Mouse (Mus musculus) ES-CJ7 (cell line): ENCODE data around the gene Pfn1.

ENCODE experiments used
- DNase-seq: peaks from one replicate; pipeline ENCODE4 v3.0.0; 2011; ENCODE audit warnings: low read depth, low spot score

Gene Pfn1

GRCm38 (mm10) chr11:70674501-70674900 is 20.1 kb upstream of the Pfn1 start:
- DNase-seq, result no peak

- DNase-seq, result no peak
Observed at GRCm38 (mm10) chr11:70674014-70674413, 19.6 kb upstream of the Pfn1 start.

GRCm38 (mm10) chr11:70671333-70672047 is 17.0 kb upstream of the Pfn1 start:
- no peak for DNase-seq

GRCm38 (mm10) chr11:70670483-70670882 is 16.0 kb upstream of the Pfn1 start:
- no peak for DNase-seq

GRCm38 (mm10) chr11:70669582-70670345 is 15.3 kb upstream of the Pfn1 start:
- DNase-seq, result peak; percentile 94

DNA sequence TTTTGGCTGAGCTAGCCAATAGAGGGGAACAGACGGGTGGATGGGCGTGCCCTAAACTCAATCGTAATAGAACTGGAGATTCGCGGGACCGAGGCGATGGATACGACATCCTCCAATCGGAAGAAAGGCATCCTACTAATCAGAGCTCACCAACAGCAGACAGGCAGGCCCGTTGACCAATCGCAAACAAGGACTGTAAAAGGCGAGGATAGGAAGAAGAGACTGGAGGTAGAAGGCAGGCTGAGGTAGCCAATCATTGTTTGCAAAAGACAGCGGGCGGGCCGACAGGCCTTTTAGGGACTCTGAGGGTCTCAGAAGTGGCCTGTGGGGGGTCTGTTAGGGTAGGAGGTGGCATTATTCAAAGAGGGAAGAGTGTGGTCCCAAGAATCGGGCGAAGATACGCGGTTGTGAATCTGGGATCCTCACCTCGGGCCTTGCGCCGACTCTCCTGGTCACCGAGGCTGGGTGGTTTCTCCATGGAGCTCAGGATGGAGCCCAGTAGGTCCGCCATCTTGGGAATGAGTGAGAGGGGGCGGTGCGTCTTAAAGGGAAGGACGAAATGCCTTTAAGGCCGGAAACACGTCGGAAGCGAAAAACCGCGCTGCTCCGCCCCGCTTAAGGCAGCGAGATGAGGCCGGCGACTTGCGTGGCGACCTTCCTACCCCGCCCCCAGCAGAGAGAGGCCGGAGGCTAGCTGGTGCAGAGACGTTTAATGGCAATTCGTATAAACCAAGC is 14.5 kb upstream of the Pfn1 start, which contains the start of gene Spag7:
Gene Spag7, minus strand, starts transcription at position 646 of the 735 bp plus-strand sequence.
- DNase-seq, result peak; percentile 100

- DNase-seq, result no peak
Observed at GRCm38 (mm10) chr11:70668335-70668770, 13.9 kb upstream of the Pfn1 start.

- DNase-seq, result no peak
Observed at GRCm38 (mm10) chr11:70667271-70668150, 13.1 kb upstream of the Pfn1 start.

- DNase-seq, result no peak
Observed at GRCm38 (mm10) chr11:70666687-70667086, 12.2 kb upstream of the Pfn1 start.

DNA sequence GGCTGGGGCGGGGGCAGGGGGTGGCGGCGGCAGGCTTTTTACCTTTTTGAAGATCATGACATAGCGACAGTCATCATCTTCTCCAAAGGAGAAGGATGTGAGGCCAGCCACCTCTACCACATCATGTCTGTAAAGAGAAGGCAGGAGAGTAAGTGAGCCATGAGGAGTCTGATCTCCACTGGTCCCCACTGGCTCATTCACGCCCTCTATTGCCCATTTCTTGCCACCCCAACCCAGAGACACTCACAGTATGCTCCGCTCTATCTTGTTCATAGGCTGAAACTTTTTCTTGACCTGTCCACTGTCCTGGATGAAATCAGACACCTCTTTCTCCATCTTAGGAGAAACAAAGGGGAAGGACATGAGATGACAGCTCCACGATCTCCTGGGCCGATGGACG is 10.3 kb upstream of the Pfn1 start:
- no peak for DNase-seq

DNA sequence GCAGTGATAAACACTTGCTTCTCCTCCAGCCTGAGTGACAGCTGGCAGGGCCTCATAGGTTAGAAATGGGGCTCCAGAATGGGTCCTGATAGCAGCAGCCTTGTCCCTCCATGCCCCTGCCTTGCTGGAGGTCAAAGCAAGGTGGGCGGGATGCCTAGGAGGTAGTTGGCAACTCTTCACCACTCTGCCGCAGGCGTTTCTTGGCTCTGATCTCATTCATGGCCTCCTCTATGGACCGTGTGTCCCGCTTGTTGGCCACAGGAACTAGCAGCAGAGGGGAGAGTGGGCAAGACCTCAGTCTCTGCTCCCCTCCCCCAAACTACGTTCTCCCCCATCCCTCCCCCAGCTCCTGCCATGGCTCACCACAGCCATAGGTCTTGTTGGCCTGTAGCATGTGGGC is 9.5 kb upstream of the Pfn1 start:
- no peak for DNase-seq

DNA sequence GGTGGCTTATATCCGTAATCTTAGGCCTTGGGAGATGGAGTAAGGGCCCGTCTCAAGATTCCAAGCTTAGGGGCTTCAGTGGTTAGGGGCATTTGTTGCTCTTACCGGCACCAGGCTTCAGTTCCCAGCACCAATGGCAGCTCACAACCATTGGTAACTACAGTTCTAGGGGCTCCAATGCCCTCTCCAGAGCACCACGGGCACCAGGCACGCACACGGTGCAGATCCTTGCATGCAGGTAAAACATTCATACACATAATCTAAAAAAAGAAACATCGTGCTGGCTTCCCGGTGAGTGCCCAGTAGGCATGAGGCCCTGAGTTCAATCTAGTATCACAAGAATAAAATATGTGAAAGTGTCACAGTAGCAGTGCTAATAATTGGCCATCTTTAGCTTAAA is 8.7 kb upstream of the Pfn1 start:
- no peak for DNase-seq

- DNase-seq, result no peak
Observed at GRCm38 (mm10) chr11:70660571-70660970, 6.1 kb upstream of the Pfn1 start.

- peak; percentile 44 for DNase-seq
Observed at GRCm38 (mm10) chr11:70658942-70659341, 4.5 kb upstream of the Pfn1 start.

DNA sequence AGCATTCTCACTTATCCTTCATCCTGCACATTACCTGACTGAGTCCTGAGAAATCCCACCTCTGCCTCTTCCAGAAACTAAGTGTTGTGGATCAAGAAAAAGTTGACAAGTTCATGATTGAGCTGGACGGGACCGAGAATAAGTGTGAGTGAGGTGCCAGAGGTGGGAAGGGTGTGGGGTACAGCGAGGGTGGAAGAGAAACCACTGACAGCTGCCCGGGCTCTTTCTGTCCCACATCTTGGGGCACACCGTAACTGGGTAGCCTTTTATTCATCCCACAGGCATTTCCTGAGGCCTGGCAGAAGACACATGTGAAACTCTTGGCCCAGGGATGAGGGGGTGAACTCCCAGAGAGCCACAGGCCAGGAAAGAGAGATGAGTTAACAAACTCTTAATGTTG is 4.1 kb upstream of the Pfn1 start:
- DNase-seq, result no peak

GRCm38 (mm10) chr11:70657991-70658390 is 3.5 kb upstream of the Pfn1 start:
- no peak for DNase-seq

- no peak for DNase-seq
Observed at GRCm38 (mm10) chr11:70657573-70657972, 3.1 kb upstream of the Pfn1 start.

DNA sequence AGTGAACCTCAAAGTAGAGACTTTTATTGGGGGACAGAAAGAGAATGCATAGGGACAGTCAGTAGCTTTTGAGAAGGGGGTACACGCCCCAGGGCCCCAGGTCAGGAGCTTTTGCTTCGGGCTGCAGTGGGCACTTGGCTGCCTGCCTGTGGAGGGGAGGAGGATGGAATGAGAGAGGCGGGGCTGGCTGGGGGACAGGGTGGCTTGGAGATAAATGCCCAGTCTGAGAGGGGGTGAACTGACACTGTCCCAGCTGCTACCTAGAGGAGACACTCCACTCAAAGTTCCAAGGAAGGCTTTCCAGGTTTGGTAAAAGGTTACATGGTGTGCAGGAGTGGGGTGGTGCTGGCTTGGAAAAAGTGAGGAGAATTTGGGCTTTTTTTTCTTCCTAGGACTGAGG is 2.5 kb upstream of the Pfn1 start, which contains the start of gene Eno3:
Gene Eno3, plus strand, starts transcription at position 239 of the 400 bp plus-strand sequence.
- DNase-seq, result no peak

DNA sequence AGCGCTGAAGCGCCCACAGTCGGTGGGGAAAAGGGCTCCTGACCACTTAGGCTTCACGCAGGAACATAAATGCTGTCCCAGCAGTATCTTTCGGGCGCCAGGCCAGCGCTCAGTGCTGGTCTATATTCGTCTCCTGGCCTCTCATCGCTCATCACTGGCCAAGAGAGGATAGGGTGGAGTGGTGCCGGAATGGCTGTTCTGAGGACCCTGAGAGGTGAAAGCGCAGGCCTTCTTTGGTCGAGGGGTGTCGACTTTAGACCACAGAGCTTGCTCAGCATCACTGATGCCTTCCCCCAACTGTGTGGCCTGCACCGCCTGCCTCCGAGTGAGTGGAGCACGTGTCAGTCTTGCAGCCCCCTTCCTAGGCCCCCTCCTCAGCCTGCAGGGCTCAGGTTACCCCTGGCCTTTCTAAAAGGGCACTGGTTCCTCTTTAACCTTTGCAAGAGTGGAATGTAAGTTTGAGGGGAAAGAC is 2.0 kb upstream of the Pfn1 start:
- DNase-seq, result peak; percentile 40

DNA sequence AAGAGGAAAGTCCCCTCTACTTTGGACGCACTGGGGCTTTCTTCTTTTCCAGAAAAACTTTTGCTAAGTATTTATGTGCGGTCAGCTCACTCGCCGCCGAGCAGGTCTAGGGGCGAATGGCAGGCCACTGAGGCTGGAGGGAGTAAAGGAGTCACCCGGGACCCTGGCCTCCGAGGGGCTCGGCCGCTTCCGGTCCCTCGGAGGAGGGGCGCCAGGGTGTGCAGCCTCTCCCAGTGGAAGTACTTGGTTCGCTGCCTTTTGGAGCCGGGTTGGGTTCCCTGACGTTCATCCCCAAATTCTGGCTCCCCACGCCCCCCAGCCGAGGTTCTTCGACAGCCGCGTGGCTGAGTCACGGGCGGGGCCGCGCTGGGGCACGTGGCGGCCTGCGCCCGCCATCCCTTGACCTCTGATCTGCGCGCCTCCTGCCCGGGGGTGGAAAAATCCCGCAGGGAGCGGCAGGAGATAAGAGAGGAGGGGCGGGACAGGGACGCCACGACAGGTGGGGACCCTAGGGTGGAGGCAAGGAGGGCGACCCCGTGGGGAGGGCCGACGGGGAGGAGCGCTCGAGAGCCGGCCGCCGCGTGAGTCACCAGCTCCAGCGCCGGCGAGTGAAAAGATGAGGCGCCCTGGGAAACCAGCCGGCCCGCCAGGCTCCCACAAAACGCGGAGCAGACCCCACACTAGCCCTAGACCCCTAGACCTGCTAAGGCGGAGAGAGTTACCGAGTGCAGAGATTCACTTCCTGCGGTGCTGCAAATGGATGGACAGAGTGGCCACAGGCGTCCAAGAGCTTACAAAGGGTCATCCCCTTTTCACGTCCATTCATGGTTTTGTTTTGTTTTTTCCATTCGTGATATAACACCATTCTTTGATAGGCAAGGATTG is 1.4 kb upstream of the Pfn1 start:
- DNase-seq, result peak; percentile 82
